Mouse (Mus musculus) midbrain, embryonic 12.5 days (tissue): ENCODE measurements around the gene Adamts6. TPM values are rescaled to one million over a fixed set of nuclear protein-coding genes. Genes with fewer than 3 reads are reported as not detected.

ENCODE experiments used
- ATAC-seq: fragments of 200-750 bp; cut with Nextera tagmentation; 2 replicates; pipeline ENCODE4 v1.8.0; 2017; ENCODE audit warnings: low read depth, moderate TSS enrichment, moderate library complexity; ENCODE audit not compliant: low FRiP score
- H3K27ac ChIP-seq: fragments of 300-500 bp; sonication (generic); replicated peaks from 2 replicates; pipeline ENCODE4 v1.5.1; 2016; ENCODE audit warnings: mild to moderate bottlenecking
- H3K27me3 ChIP-seq: fragments of 300-500 bp; sonication (generic); 2 replicates; pipeline ENCODE4 v1.6.1; 2016; ENCODE audit warnings: mild to moderate bottlenecking
- H3K36me3 ChIP-seq: fragments of 300-500 bp; sonication (generic); 2 replicates; pipeline ENCODE4 v1.6.1; 2016
- H3K4me1 ChIP-seq: fragments of 300-500 bp; sonication (generic); 2 replicates; pipeline ENCODE4 v1.6.1; 2016
- H3K4me2 ChIP-seq: fragments of 300-500 bp; sonication (generic); replicated peaks from 2 replicates; pipeline ENCODE4 v1.6.1; 2016; ENCODE audit warnings: mild to moderate bottlenecking, moderate library complexity
- H3K4me3 ChIP-seq: fragments of 300-500 bp; sonication (generic); 2 replicates; pipeline ENCODE4 v1.5.1; 2016; ENCODE audit warnings: mild to moderate bottlenecking
- H3K9ac ChIP-seq: fragments of 300-500 bp; sonication (generic); replicated peaks from 2 replicates; pipeline ENCODE4 v1.6.1; 2016; ENCODE audit warnings: mild to moderate bottlenecking, moderate library complexity
- H3K9me3 ChIP-seq: fragments of 300-500 bp; sonication (generic); 2 replicates; pipeline ENCODE4 v1.6.1; 2016; ENCODE audit warnings: mild to moderate bottlenecking
- WGBS: fragments of 180-500 bp; shearing (Covaris S2); methylation state at CpG from one replicate; pipeline ENCODE4 v1.1.7; 2016; 5-methylcytosine and 5-hydroxymethylcytosine counted together
- polyA plus RNA-seq: library from polyadenylated mRNA; unstranded; fragments of >200 nt; fragmentation: Nextera tagmentation; extraction: Ambion mirVana; gene quantifications from 2 replicates; pipeline ENCODE4 v1.2.1, GENCODE M21; 2016

Adamts6 gene
- polyA plus RNA-seq = 2.9 and 4.6 TPM in 2 replicates

DNA sequence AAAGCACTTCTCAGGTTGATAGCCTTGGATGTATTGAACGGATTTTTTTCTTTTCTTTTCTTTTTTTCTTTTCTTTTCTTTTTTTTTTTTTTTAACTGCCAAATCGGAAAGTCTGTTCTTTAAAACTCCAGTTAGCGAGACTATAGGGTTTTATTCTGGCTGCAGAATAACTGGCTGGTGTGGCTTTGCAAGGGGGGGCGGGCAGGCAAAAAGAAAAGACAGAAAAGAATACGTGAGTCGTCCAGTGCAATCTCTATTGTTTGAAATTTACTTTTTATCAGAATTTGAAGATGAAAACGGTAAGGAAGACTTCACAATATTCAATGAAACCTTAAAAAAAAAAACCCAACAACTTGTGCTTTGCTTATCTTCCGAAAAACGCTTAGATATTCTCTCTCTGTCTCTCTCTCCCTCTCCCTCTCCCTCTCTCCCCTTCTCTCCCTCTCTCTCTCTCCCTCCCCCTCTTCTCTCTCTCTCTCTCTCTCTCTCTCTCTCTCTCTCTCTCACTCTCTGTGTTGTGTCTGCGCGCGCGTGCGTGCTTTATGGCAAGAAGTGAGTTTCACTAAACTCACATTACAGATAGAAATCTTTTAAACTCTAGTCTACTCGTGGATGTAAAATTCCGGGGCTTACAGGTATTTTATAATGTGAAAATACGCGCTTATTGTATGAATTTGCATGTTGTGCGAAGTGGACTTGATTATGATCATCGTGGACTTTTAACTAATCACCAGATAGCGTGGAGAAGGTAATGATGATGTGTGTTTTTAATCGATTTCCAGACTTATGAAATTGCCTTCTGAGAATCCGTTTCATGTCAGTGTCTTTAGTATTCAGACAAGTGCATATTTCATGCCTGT lies at the start of gene Adamts6:
Gene Adamts6 (plus strand): TSS at position 470 of the 860 bp plus-strand sequence.
- Histone ChIP-seq H3K27ac (peak within 1 kb of the TSS; percentile 71), H3K4me2 (peak within 1 kb of the TSS; percentile 65), H3K9ac (peak within 1 kb of the TSS; percentile 53), H3K27me3 (no peaks in the 10 kb centered on the region), H3K4me1 (peaks cover 16% of the 10 kb centered on the region), H3K4me3 (peak within 1 kb of the TSS; percentile 47), H3K9me3 (no peaks in the 10 kb centered on the region), H3K36me3 (no peaks in the 10 kb centered on the region)
- no peak for ATAC-seq
- WGBS = under 1% methylated on average over 23 of the region's 23 CpGs

DNA sequence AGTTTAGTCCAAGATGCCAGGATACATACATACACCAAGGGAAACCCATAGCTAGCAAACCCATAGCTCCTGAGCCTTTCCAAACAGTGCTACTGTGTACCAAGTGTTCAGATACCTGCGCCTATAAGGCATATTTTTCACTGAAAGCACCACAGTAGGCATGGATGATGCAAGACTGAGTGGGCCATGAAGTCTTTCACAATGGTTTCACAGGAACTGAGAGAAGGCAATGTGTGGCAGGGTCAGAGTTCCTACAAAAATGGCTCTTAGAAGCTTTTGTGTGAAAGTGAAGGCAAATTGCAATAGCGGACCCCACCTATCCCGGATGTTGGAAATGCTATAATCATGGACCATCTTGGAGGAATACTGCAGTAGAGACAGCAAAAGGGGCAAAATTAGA lies 28.6 kb upstream of the Adamts6 start:
- ATAC-seq = no peak
- 89% methylated on average over 3 of the region's 3 CpGs for WGBS
- no peaks in the 10 kb centered on the region for H3K9me3 ChIP-seq
- no peak overlapping the region for H3K4me3 ChIP-seq
- H3K27ac ChIP-seq = no peak overlapping the region
- H3K27me3 ChIP-seq = no peaks in the 10 kb centered on the region
- H3K4me1 ChIP-seq = no peaks in the 10 kb centered on the region
- no peak overlapping the region for H3K4me2 ChIP-seq
- H3K9ac ChIP-seq = no peak overlapping the region
- no peaks in the 10 kb centered on the region for H3K36me3 ChIP-seq

DNA sequence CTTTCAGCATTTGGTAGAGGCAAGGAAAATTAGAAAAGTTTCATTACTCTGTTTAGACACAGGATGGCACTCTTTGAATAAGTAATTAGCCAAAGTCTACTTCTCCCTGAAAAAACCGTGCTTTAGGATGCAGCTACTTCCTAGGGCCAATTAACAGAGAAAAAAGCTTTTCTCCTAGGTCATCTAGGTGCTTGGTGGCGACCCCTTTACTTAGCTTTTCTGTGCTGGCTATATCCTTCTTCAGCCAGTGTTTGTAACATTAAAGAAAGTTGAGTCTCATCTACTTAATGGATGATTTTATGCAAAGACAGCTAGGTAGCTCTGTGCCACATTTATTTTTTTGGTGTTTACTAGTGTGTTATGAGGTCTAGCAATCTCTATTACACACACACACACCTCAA lies 2.6 kb upstream of the Adamts6 start:
- H3K9me3 ChIP-seq = no peaks in the 10 kb centered on the region
- H3K36me3 ChIP-seq = no peaks in the 10 kb centered on the region
- H3K4me2 ChIP-seq = no peak overlapping the region
- no peak for ATAC-seq
- H3K4me1 ChIP-seq = peaks cover 16% of the 10 kb centered on the region
- 0 out of 2 replicates have a peak overlapping the region, but pooled peaks have one; percentile 39 for H3K27ac ChIP-seq
- H3K27me3 ChIP-seq = no peaks in the 10 kb centered on the region
- 6% methylated on average over 2 of the region's 2 CpGs for WGBS
- H3K9ac ChIP-seq = no peak overlapping the region
- no peak overlapping the region for H3K4me3 ChIP-seq

DNA sequence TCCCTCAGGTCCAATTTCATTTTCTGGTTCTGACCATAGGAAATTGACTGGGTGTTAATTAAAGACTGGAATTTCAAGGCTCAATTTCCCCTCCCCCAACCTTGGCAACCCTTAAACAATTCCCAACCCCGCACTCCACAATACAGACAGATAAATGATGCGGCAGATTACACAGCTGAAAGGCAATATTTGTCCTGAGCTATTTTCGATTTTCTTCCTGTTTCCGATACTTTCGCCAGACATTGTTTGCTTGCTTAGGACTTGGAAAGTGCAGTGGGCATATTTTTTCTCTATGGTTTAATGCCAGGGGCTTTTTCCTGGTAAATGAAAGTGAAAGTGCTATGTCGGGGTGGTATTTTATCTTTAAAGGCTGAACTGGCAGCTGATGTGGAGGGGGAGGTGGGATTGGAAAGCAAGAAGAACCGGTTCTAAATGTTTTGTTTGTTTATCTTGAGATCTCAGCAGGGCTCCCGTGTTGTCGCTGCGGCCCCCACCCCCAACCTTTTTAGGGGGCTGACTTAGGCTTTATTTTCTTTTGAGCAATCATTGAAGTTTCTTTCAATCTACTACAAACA lies 1.8 kb upstream of the Adamts6 start:
- Histone ChIP-seq H3K4me3 (peak overlapping the region; percentile 47), H3K9ac (peak overlapping the region; percentile 46; the same call in 1 of the 2 replicates), H3K27me3 (no peaks in the 10 kb centered on the region), H3K4me2 (peak overlapping the region; percentile 65), H3K9me3 (no peaks in the 10 kb centered on the region), H3K27ac (peak overlapping the region; percentile 35; the same call in 1 of the 2 replicates), H3K4me1 (peaks cover 16% of the 10 kb centered on the region), H3K36me3 (no peaks in the 10 kb centered on the region)
- ATAC-seq = no peak
- under 1% methylated on average over 10 of the region's 10 CpGs for WGBS

GRCm38 (mm10) chr13:104286336-104286735 lies 1.3 kb upstream of the Adamts6 start:
- peak overlapping the region; percentile 71; the same call in 1 of the 2 replicates for H3K27ac ChIP-seq
- H3K9ac ChIP-seq = peak overlapping the region; percentile 46; the same call in 1 of the 2 replicates
- H3K4me2 ChIP-seq = peak overlapping the region; percentile 65
- H3K4me3 ChIP-seq = peak overlapping the region; percentile 47
- H3K4me1 ChIP-seq = peaks cover 16% of the 10 kb centered on the region
- H3K9me3 ChIP-seq = no peaks in the 10 kb centered on the region
- WGBS = 4% methylated on average over 4 of the region's 4 CpGs
- H3K36me3 ChIP-seq = no peaks in the 10 kb centered on the region
- no peaks in the 10 kb centered on the region for H3K27me3 ChIP-seq
- no peak; the same call in 1 of the 2 replicates for ATAC-seq

DNA sequence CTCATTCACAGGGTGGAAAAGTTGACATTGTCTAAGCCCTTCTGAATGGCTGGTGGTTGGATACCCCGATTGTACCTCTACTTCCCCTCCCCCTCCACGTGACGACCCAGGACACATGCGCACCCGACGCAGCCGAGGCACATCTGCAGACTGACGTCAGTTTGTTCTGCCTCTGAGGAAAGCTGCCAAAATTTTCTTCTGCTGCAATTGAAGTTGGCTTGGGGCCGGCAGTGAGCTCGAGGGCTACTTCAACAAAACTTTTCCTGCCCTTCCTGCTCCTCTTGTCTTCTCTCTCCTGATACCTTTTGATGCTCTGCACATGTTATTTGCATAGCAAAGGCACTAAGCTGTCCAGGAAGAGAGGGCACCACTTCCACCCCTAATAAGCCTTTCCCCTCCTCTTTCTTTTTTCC lies 732 bp upstream of the Adamts6 start:
- no peaks in the 10 kb centered on the region for H3K36me3 ChIP-seq
- H3K27ac ChIP-seq = peak overlapping the region; percentile 71
- no peaks in the 10 kb centered on the region for H3K27me3 ChIP-seq
- WGBS = 0% methylated on average over 10 of the region's 10 CpGs
- 0 out of 2 replicates have a peak overlapping the region, but pooled peaks have one; percentile 28 for H3K9ac ChIP-seq
- H3K4me3 ChIP-seq = peak overlapping the region; percentile 47
- H3K4me2 ChIP-seq = peak overlapping the region; percentile 65
- peak; percentile 97 for ATAC-seq
- peaks cover 16% of the 10 kb centered on the region for H3K4me1 ChIP-seq
- H3K9me3 ChIP-seq = no peaks in the 10 kb centered on the region

DNA sequence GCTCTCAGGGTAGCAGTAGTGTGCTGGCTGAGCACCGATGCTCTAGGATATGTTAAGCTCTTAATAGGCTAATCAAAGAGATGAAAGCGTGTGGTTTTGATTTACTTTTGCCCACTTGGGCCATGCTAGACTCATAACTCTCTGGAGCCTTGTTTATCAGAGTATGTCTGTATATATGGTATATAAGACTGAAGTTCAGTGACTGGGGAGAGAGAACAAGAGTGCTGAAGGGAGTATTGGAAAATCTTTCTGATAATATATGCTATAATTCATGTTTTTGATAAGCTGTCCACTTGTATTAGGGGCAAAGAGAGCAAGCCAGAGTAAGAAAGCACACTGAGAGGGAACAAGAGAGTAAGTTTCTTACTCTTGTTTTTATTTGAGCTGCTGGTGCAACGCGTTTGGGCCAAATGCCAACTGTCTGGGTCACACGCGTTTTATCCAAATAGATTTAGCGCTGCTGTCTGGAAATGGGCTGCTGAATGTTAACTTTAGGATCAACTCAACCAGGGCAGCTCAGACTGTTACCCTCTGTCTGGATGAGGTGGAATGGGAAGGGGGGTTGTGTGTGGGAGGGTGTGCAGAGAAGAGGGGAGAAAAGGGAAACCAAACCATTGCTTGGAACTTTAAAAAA lies 708 bp downstream of the Adamts6 start:
- peak overlapping the region; percentile 53 for H3K9ac ChIP-seq
- WGBS = 0% methylated on average over 7 of the region's 7 CpGs
- peaks cover 16% of the 10 kb centered on the region for H3K4me1 ChIP-seq
- H3K4me2 ChIP-seq = peak overlapping the region; percentile 65
- ATAC-seq = peak; percentile 45
- H3K36me3 ChIP-seq = no peaks in the 10 kb centered on the region
- H3K27me3 ChIP-seq = no peaks in the 10 kb centered on the region
- peak overlapping the region; percentile 67 for H3K27ac ChIP-seq
- no peaks in the 10 kb centered on the region for H3K9me3 ChIP-seq
- H3K4me3 ChIP-seq = peak overlapping the region; percentile 47

DNA sequence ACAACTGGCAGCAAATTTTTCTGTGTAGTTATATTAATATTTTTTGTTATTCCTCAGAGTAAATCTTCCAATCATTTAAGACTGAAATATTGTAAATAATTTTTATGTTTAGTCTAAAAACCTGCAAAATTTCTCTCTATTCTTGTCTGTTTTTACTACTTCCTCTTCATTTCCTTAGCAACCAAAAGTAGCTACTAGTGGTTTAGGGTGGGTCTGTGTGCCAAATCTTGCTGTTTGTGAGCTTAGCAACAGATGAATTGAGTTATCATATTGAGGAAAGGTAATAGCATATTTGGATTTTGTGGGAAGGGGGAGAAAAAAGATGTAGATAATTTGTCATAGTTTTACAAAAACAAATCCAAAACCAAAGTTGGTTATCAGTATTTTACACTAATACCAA lies 1.5 kb downstream of the Adamts6 start:
- Histone ChIP-seq H3K4me3 (no peak overlapping the region), H3K4me2 (peak overlapping the region; percentile 65), H3K36me3 (no peaks in the 10 kb centered on the region), H3K9me3 (no peaks in the 10 kb centered on the region), H3K27ac (no peak overlapping the region), H3K27me3 (no peaks in the 10 kb centered on the region), H3K9ac (no peak overlapping the region), H3K4me1 (peaks cover 16% of the 10 kb centered on the region)
- no peak for ATAC-seq

DNA sequence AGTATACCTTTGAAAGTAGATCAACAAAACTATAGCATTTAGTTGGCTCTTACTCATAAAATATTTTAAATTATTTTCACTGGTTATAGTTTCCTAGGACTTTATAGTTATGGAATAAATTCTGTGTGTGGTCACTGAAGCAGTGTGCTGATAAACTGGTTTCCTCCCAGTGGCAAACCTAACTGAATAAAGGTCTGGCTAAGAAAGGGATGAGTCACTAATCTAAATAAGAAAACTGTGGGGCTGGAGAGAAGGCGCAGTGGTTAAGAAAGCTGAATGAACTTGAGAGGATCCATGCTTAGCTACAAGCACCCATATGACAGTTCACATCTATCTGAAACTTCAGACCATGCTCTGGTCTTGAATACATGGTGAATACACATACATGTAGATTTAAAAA lies 7.8 kb downstream of the Adamts6 start:
- H3K4me2 ChIP-seq = no peak overlapping the region
- H3K27ac ChIP-seq = no peak overlapping the region
- no peaks in the 10 kb centered on the region for H3K36me3 ChIP-seq
- no peak overlapping the region for H3K4me3 ChIP-seq
- no peaks in the 10 kb centered on the region for H3K9me3 ChIP-seq
- no peak for ATAC-seq
- no peaks in the 10 kb centered on the region for H3K27me3 ChIP-seq
- H3K4me1 ChIP-seq = no peaks in the 10 kb centered on the region
- 97% methylated on average over 1 of the region's 1 CpGs for WGBS
- no peak overlapping the region for H3K9ac ChIP-seq

- no peak overlapping the region for H3K9ac ChIP-seq
- H3K4me3 ChIP-seq = no peak overlapping the region
- H3K27me3 ChIP-seq = no peaks in the 10 kb centered on the region
- WGBS = 87% methylated on average over 3 of the region's 3 CpGs
- H3K27ac ChIP-seq = no peak overlapping the region
- no peak for ATAC-seq
- H3K36me3 ChIP-seq = no peaks in the 10 kb centered on the region
- no peaks in the 10 kb centered on the region for H3K9me3 ChIP-seq
- H3K4me2 ChIP-seq = no peak overlapping the region
- no peaks in the 10 kb centered on the region for H3K4me1 ChIP-seq
Observed at GRCm38 (mm10) chr13:104329336-104329735, 41.7 kb downstream of the Adamts6 start.

- Histone ChIP-seq H3K9ac (no peak overlapping the region), H3K4me2 (no peak overlapping the region), H3K4me3 (no peak overlapping the region), H3K36me3 (no peaks in the 10 kb centered on the region), H3K9me3 (no peaks in the 10 kb centered on the region), H3K27me3 (no peaks in the 10 kb centered on the region), H3K4me1 (no peaks in the 10 kb centered on the region), H3K27ac (no peak overlapping the region)
- 98% methylated on average over 2 of the region's 2 CpGs for WGBS
- ATAC-seq = no peak
Observed at GRCm38 (mm10) chr13:104329742-104330141, 42.1 kb downstream of the Adamts6 start.

DNA sequence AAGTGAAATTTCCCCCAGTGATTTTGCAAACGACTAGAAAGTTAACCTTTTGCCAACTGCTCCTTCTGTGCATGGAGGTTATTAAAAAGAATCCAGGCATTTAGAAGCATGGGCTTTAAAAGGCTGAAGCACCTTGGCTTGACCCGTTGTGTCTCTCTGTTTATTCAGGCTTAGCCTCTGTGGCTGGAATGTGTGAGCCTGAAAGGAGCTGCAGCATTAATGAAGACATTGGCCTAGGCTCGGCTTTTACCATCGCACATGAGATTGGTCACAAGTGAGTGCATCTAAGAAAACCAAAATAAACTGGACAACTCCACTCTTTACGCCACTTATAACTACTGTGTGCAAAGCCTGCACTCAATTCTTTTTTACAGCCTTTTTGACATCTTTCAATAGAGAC lies 65.0 kb downstream of the Adamts6 start:
- WGBS = 19% methylated on average over 5 of the region's 5 CpGs
- H3K4me2 ChIP-seq = no peak overlapping the region
- no peak overlapping the region for H3K27ac ChIP-seq
- H3K4me1 ChIP-seq = 0 out of 2 replicates have a peak, but pooled peaks cover 3% of the 10 kb centered on the region
- ATAC-seq = no peak
- no peaks in the 10 kb centered on the region for H3K27me3 ChIP-seq
- H3K9me3 ChIP-seq = no peaks in the 10 kb centered on the region
- H3K9ac ChIP-seq = no peak overlapping the region
- H3K36me3 ChIP-seq = no peaks in the 10 kb centered on the region
- H3K4me3 ChIP-seq = no peak overlapping the region
